Mouse (Mus musculus): Measurements from ENCODE around the gene Setd1a.
A peak's percentile ranks its signal among the peaks of the same experiment; 100 is the strongest.
"Not testable (repeated sequence)": the region's sequence is repeated elsewhere in the genome, so short reads cannot be mapped to it uniquely, and the experiment has no call there.

Setd1a gene

DNA sequence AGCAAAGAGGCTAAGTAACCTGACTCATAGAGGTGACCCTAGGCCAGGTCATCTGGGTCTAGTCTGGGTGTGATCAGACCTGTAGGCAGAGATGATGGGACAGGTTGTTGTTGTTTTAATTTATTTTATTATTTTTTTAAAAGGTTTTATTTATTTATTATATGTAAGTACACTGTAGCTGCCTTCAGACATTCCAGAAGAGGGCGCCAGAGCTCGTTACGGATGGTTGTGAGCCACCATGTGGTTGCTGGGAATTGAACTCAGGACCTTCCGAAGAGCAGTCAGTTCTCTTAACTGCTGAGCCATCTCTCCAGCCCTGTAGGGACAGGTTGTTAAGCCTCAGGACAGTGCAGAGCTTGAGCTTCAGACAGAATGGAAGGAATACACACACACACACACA is 61.4 kb downstream of the Setd1a start:
- DNase-seq (ENCODE audit: low spot score in 2 of 2) = not testable (repeated sequence)

DNA sequence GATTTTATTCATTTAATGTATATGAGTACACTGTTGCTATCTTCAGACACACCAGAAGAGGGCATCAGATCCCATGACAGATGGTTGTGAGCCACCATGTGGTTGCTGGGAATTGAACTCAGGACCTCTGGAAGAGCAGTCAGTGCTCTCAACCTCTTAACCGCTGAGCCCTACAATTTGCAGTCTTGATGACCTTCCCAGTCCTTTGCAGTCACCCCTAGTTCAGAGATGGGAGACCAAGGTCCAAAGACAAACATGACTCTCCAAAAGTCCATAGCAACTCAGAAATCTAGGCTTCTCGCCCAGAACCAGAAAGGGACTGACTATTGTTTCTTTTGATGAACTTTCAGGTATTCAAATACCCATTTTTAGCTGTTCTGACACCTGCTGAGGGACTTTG is 63.6 kb downstream of the Setd1a start:
- not testable (repeated sequence) for DNase-seq (ENCODE audit: low spot score in 2 of 2)

DNA sequence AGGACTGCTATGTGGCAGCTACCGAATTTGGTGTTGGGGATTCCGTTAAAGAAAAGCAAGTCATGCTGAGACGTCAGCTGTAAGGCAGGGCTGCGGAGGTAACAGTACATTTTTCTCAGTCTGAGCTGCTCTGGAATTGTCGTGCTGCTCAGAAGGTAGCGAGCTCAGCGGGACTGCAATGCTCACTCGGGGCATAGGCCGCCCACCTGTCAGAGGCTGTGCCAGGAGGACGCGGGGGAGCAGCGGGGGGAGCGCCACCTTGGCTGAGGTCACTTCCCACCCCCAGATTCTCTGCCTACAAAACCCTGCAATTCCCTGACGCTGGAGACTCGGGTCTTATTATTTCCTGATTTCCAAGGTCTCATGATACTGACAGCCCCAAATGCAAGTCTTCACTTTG is 64.4 kb downstream of the Setd1a start:
- DNase-seq (ENCODE audit: low spot score in 2 of 2) = peak in 1 of 2 experiments; percentile 63

DNA sequence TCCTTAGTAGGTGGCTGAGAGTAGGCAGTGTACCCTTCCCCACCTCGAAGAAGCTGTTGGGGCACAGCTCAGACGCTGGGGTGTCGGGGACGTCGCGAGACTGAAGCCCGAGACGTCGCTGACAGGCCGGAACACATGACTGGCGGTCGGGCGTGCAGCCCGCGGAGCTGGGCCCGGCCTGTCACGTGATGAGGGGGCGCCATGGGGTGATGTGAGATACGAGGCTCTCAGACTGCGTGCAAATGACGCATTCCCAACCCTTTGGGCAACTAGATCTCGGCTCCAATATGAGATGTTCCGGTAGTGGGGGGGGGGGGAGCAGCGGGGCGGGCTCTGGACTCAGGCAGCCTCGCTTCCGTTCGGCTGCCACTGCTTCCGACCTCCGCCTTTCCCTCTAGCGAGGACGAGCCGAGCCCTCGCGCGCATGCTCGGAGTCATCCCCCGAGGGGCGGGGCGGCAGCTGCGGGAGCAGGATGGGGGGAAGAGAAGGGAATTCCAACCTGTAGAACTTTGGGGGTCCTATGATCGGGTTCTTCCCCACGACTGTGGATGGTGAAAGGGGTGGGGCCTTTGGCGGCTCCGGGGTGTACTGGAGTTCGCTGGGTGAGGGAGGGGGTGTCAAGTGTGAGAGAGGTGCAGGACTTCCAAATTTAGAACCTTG is 65.0 kb downstream of the Setd1a start:
- DNase-seq (ENCODE audit: low spot score in 2 of 2) = peak; percentile 95 to 96

DNA sequence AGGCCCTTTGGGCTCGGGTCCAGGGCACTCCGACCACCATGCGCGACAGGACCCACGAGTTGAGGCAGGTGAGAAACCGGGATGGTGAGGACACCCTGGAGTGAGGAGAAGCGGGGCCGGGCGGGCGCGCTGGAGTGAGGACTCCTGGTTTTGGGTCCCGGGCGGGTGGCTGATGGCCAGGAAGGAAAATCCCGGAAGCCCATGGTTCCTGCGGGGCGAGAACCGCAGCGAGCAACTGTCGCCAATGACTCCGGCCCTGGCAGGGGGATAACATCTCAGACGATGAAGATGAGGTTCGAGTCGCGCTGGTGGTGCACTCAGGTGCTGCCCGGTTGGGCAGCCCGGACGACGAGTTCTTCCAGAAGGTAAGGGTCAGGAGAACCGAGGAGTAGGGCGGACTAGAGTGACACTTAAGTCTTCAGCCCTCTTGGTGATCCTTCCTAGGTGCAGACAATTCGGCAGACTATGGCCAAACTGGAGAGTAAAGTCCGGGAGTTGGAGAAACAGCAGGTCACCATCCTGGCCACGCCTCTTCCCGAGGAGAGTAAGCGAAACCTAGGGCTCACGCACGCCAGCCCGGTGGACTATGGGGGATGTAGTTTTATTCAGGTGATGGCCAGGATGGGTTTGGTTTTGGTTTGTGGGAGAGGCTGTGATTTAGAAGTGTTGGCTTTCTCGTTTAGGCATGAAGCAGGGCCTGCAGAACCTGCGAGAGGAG is 65.7 kb downstream of the Setd1a start:
- DNase-seq (ENCODE audit: low spot score in 2 of 2) = peak; percentile 56 to 62

Data from frontal cortex, postnatal 14 days (tissue).